Mouse (Mus musculus): ENCODE data around the gene Osbp. TPM values are rescaled to one million over a fixed set of nuclear protein-coding genes. Genes with fewer than 3 reads are reported as not detected.
"Not testable (repeated sequence)": the region's sequence is repeated elsewhere in the genome, so short reads cannot be mapped to it uniquely, and the experiment has no call there.

Osbp gene
- polyA plus RNA-seq (2014; fragmentation: Nextera tagmentation; extraction: Ambion mirVana) = 6.1 and 6.6 TPM in 2 replicates

- peak; percentile 97 for DNase-seq (ENCODE audit: low spot score)
- peak within 1 kb of the TSS; percentile 59 for H3K27ac ChIP-seq (ENCODE audit: low read depth, low read length)
- no peaks in the 10 kb centered on the region; the same call in 1 of the 2 replicates for H3K4me1 ChIP-seq (replicated peaks; ENCODE audit: control insufficient read depth, insufficient read depth, low read length)
- ATAC-seq (replicated peaks; ENCODE audit: low FRiP score) = peak; percentile 98
- peak within 1 kb of the TSS; percentile 78 for H3K9ac ChIP-seq (ENCODE audit: low read length)
- no peaks in the 10 kb centered on the region; the same call in 1 of the 2 replicates for H3K9me3 ChIP-seq (ENCODE audit: control insufficient read depth, low read length)
- no peaks in the 10 kb centered on the region for H3K36me3 ChIP-seq (ENCODE audit: control insufficient read depth, insufficient read depth, low read length)
- H3K27me3 ChIP-seq (ENCODE audit: control insufficient read depth, insufficient read depth, low read length) = no peaks in the 10 kb centered on the region
- peak within 1 kb of the TSS; percentile 90 for H3K4me2 ChIP-seq (ENCODE audit: low read depth, low read length, severe bottlenecking)
- under 1% methylated on average over 52 of the region's 59 CpGs for WGBS
- peak within 1 kb of the TSS; percentile 96 for H3K4me3 ChIP-seq (ENCODE audit: low read depth, low read length)
Observed at GRCm38 (mm10) chr19:11965023-11965942, at the start of gene Osbp. Gene Osbp (plus strand): TSS chr19:11965941.

GRCm38 (mm10) chr19:11922068-11922467 is 43.7 kb upstream of the Osbp start:
- ATAC-seq (replicated peaks; ENCODE audit: low FRiP score) (no peak), DNase-seq (ENCODE audit: low spot score) (no peak)
- Histone ChIP-seq H3K4me3 (ENCODE audit: low read depth, low read length) (no peak overlapping the region), H3K27me3 (ENCODE audit: control insufficient read depth, insufficient read depth, low read length) (no peaks in the 10 kb centered on the region), H3K9ac (ENCODE audit: low read length) (no peak overlapping the region), H3K27ac (ENCODE audit: low read depth, low read length) (no peak overlapping the region), H3K4me1 (replicated peaks; ENCODE audit: control insufficient read depth, insufficient read depth, low read length) (no peaks in the 10 kb centered on the region), H3K4me2 (ENCODE audit: low read depth, low read length, severe bottlenecking) (no peak overlapping the region), H3K9me3 (ENCODE audit: control insufficient read depth, low read length) (no peaks in the 10 kb centered on the region), H3K36me3 (ENCODE audit: control insufficient read depth, insufficient read depth, low read length) (peaks cover 10% of the 10 kb centered on the region; the same call in 1 of the 2 replicates)
- 97% methylated on average over 1 of the region's 1 CpGs for WGBS

DNA sequence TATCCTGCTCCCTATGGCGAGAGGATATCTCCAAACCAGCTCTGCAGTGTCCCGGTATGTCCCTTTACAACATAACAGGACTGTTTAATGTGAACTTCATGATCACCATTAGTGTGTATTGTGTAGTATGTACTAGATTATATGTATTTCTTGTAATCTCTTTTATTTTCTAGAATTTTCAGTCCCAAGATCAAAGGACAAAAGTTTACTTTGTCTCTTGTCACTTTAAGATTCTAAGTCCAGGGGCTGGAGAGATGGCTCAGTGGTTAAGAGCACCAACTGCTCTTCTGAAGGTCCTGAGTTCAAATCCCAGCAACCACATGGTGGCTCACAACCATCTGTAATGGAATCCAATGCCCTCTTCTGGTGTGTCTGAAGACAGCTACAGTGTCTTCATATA is 43.2 kb upstream of the Osbp start:
- H3K9me3 ChIP-seq (ENCODE audit: control insufficient read depth, low read length); DNase-seq (ENCODE audit: low spot score); H3K9ac ChIP-seq (ENCODE audit: low read length); H3K4me3 ChIP-seq (ENCODE audit: low read depth, low read length); H3K4me2 ChIP-seq (ENCODE audit: low read depth, low read length, severe bottlenecking); H3K27ac ChIP-seq (ENCODE audit: low read depth, low read length); ATAC-seq (replicated peaks; ENCODE audit: low FRiP score); H3K27me3 ChIP-seq (ENCODE audit: control insufficient read depth, insufficient read depth, low read length); H3K4me1 ChIP-seq (replicated peaks; ENCODE audit: control insufficient read depth, insufficient read depth, low read length): not testable (repeated sequence)
- 95% methylated on average over 2 of the region's 2 CpGs for WGBS
- peaks cover 10% of the 10 kb centered on the region; the same call in 1 of the 2 replicates for H3K36me3 ChIP-seq (ENCODE audit: control insufficient read depth, insufficient read depth, low read length)

DNA sequence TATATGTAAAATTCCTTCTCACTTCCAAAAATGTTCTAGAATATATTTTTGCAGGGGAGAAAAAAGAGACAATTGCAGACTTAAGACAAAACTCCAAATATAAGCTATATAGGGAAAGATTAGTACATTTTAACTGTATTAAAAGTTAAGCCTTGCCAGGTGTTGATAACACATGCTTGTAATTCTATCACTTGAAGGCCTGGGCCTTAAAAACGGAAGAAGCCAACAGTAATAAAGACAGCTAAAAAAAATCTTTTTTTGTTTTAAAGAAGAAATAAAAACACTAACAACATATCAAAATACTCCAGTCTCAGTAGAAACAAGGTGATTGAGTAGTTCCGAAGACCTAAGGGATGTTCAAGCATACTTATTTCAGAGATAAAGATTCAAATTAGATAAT is 39.4 kb upstream of the Osbp start:
- no peak for DNase-seq (ENCODE audit: low spot score)
- no peaks in the 10 kb centered on the region for H3K4me1 ChIP-seq (replicated peaks; ENCODE audit: control insufficient read depth, insufficient read depth, low read length)
- H3K9me3 ChIP-seq (ENCODE audit: control insufficient read depth, low read length) = no peaks in the 10 kb centered on the region
- H3K9ac ChIP-seq (ENCODE audit: low read length) = no peak overlapping the region
- H3K4me3 ChIP-seq (ENCODE audit: low read depth, low read length) = no peak overlapping the region
- whole genome bisulfite sequencing = 95% methylated on average over 2 of the region's 2 CpGs
- no peak overlapping the region for H3K4me2 ChIP-seq (ENCODE audit: low read depth, low read length, severe bottlenecking)
- peaks cover 9% of the 10 kb centered on the region; the same call in 1 of the 2 replicates for H3K36me3 ChIP-seq (ENCODE audit: control insufficient read depth, insufficient read depth, low read length)
- no peak for ATAC-seq (replicated peaks; ENCODE audit: low FRiP score)
- no peak overlapping the region for H3K27ac ChIP-seq (ENCODE audit: low read depth, low read length)
- no peaks in the 10 kb centered on the region for H3K27me3 ChIP-seq (ENCODE audit: control insufficient read depth, insufficient read depth, low read length)

GRCm38 (mm10) chr19:11928025-11928748 is 37.6 kb upstream of the Osbp start:
- no peak for ATAC-seq (replicated peaks; ENCODE audit: low FRiP score)
- peaks cover 8% of the 10 kb centered on the region; the same call in 1 of the 2 replicates for H3K36me3 ChIP-seq (ENCODE audit: control insufficient read depth, insufficient read depth, low read length)
- H3K27ac ChIP-seq (ENCODE audit: low read depth, low read length) = no peak overlapping the region

DNA sequence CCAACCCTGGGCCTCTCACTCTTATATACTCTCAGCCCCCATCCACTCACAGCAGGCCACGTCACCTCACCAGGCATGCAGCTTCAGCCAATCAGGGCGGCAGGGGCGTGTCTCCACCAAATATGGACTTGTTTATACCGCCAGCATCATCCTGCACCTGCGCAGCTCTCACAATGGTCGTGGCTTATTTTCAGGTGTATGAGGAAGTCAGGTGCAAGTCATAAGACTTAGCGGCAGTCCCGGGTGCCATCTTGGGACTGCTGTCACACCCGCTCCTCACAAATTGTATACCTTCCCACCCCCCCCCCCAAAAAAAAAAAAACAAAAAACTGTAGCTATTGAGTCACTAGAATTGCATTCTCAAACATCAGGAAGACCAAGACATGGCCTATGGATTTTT is 19.3 kb upstream of the Osbp start:
- not testable (repeated sequence) for H3K27me3 ChIP-seq (ENCODE audit: control insufficient read depth, insufficient read depth, low read length); H3K4me3 ChIP-seq (ENCODE audit: low read depth, low read length); H3K27ac ChIP-seq (ENCODE audit: low read depth, low read length); DNase-seq (ENCODE audit: low spot score); H3K4me2 ChIP-seq (ENCODE audit: low read depth, low read length, severe bottlenecking); H3K36me3 ChIP-seq (ENCODE audit: control insufficient read depth, insufficient read depth, low read length); H3K9me3 ChIP-seq (ENCODE audit: control insufficient read depth, low read length); H3K4me1 ChIP-seq (replicated peaks; ENCODE audit: control insufficient read depth, insufficient read depth, low read length); H3K9ac ChIP-seq (ENCODE audit: low read length); ATAC-seq (replicated peaks; ENCODE audit: low FRiP score)
- WGBS = 95% methylated on average over 9 of the region's 9 CpGs

More at GRCm38 (mm10) chr19:11928025-11928748, 37.6 kb upstream of the Osbp start:
- Histone ChIP-seq H3K4me3 (ENCODE audit: low read depth, low read length) (no peak overlapping the region), H3K4me2 (ENCODE audit: low read depth, low read length, severe bottlenecking) (no peak overlapping the region), H3K9ac (ENCODE audit: low read length) (no peak overlapping the region), H3K9me3 (ENCODE audit: control insufficient read depth, low read length) (no peaks in the 10 kb centered on the region), H3K27me3 (ENCODE audit: control insufficient read depth, insufficient read depth, low read length) (no peaks in the 10 kb centered on the region), H3K4me1 (replicated peaks; ENCODE audit: control insufficient read depth, insufficient read depth, low read length) (no peaks in the 10 kb centered on the region)
- no peak for DNase-seq (ENCODE audit: low spot score)
- 88% methylated on average over 4 of the region's 4 CpGs for WGBS

- Histone ChIP-seq H3K36me3 (ENCODE audit: control insufficient read depth, insufficient read depth, low read length) (no peaks in the 10 kb centered on the region; the same call in 1 of the 2 replicates), H3K4me3 (ENCODE audit: low read depth, low read length) (no peak overlapping the region), H3K9ac (ENCODE audit: low read length) (no peak overlapping the region), H3K4me2 (ENCODE audit: low read depth, low read length, severe bottlenecking) (no peak overlapping the region), H3K9me3 (ENCODE audit: control insufficient read depth, low read length) (no peaks in the 10 kb centered on the region), H3K4me1 (replicated peaks; ENCODE audit: control insufficient read depth, insufficient read depth, low read length) (no peaks in the 10 kb centered on the region), H3K27ac (ENCODE audit: low read depth, low read length) (no peak overlapping the region), H3K27me3 (ENCODE audit: control insufficient read depth, insufficient read depth, low read length) (no peaks in the 10 kb centered on the region)
- DNase-seq (ENCODE audit: low spot score) = peak; percentile 4
- no peak for ATAC-seq (replicated peaks; ENCODE audit: low FRiP score)
- 67% methylated on average over 1 of the region's 1 CpGs for WGBS
Observed at GRCm38 (mm10) chr19:11949878-11950277, 15.9 kb upstream of the Osbp start.

DNA sequence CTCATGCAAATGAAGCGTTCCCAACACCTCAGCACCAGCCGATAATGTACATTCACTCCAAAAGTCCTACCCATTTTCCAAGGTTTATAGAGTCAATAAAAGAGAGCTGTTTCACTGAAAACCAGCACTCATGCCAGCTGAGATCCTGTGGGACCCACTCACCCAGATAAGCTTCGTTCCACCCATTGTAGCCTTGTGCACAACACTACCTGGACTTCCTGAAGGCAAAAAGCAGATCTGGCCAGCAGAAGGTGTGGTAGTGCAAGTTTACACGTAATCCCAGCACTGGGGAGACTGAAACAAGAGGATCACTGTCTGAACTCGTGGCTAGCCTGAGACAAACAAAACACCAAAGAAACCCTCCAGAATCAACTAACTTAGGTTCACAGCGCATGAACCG is 15.0 kb upstream of the Osbp start:
- H3K27ac ChIP-seq (ENCODE audit: low read depth, low read length) = no peak overlapping the region
- no peaks in the 10 kb centered on the region for H3K27me3 ChIP-seq (ENCODE audit: control insufficient read depth, insufficient read depth, low read length)
- H3K4me3 ChIP-seq (ENCODE audit: low read depth, low read length) = no peak overlapping the region
- no peaks in the 10 kb centered on the region for H3K9me3 ChIP-seq (ENCODE audit: control insufficient read depth, low read length)
- DNase-seq (ENCODE audit: low spot score) = peak; percentile 28
- no peak for ATAC-seq (replicated peaks; ENCODE audit: low FRiP score)
- no peak overlapping the region for H3K4me2 ChIP-seq (ENCODE audit: low read depth, low read length, severe bottlenecking)
- H3K4me1 ChIP-seq (replicated peaks; ENCODE audit: control insufficient read depth, insufficient read depth, low read length) = no peaks in the 10 kb centered on the region
- 78% methylated on average over 7 of the region's 7 CpGs for WGBS
- H3K36me3 ChIP-seq (ENCODE audit: control insufficient read depth, insufficient read depth, low read length) = no peaks in the 10 kb centered on the region; the same call in 1 of the 2 replicates
- no peak overlapping the region for H3K9ac ChIP-seq (ENCODE audit: low read length)

Data from forebrain, embryonic 11.5 days (tissue).